Comparison of ENCODE assay signal across 22 mouse cellular contexts in genomic region chr6:29246585-29246984, GRCm38 (mm10). TPM values are rescaled to one million over a fixed set of nuclear protein-coding genes. Genes with fewer than 3 reads are reported as not detected.
DNase-seq lines count a peak whose midpoint lies in the region; ATAC-seq and TF ChIP-seq lines count a peak whose summit lies in the region.
"Had no signal": no experiment of that assay in that cellular context is flagged by ENCODE, and none has a peak within 500 bp of the region (broad histone marks: within the 10 kb centered on the region; RNA-seq: fewer than 3 reads in every experiment).

No protein-coding gene starts in this region.

- H3K4me1 ChIP-seq in brown adipose tissue, adult 24 weeks (ENCODE audit: control insufficient read depth, insufficient read depth, insufficient read length, low read length): peaks cover 8% of the 10 kb centered on the region; the same call in 1 of the 2 replicates
- peaks cover 17% of the 10 kb centered on the region for H3K4me1 ChIP-seq in liver, embryonic 13.5 days (replicated peaks)
- no peaks in the 10 kb centered on the region for H3K4me1 ChIP-seq in stomach, postnatal 0 days (replicated peaks; ENCODE audit: control insufficient read depth, insufficient read depth)
- peaks cover 6% of the 10 kb centered on the region; the same call in 1 of the 2 replicates for H3K4me1 ChIP-seq in hindbrain, embryonic 10.5 days (replicated peaks)
- H3K4me1 ChIP-seq in midbrain, embryonic 15.5 days: no peaks in the 10 kb centered on the region
- H3K4me1 ChIP-seq: forebrain, embryonic 12.5 days; stomach, embryonic 15.5 days had no signal

- ATAC-seq in liver, embryonic 13.5 days (ENCODE audit: low read depth): peak; percentile 35; the same call in 1 of the 2 replicates
- ATAC-seq in stomach, postnatal 0 days (ENCODE audit: low FRiP score, low TSS enrichment): peak; percentile 88
- ATAC-seq in midbrain, embryonic 15.5 days (replicated peaks): no peak
- ATAC-seq: hindbrain, embryonic 16.5 days; midbrain, embryonic 16.5 days had no signal

- 0 out of 2 replicates have a peak overlapping the region, but pooled peaks have one; percentile 0 for H3K27ac ChIP-seq in brown adipose tissue, adult 24 weeks (replicated peaks; ENCODE audit: low read depth, low read length)
- H3K27ac ChIP-seq in liver, embryonic 13.5 days: no peak overlapping the region
- no peak overlapping the region for H3K27ac ChIP-seq in stomach, postnatal 0 days (replicated peaks)
- no peak overlapping the region for H3K27ac ChIP-seq in hindbrain, embryonic 10.5 days
- no peak overlapping the region for H3K27ac ChIP-seq in midbrain, embryonic 15.5 days
- H3K27ac ChIP-seq: forebrain, embryonic 12.5 days; heart, embryonic 10.5 days; layer of hippocampus, adult 2 months; left cerebral cortex, adult 2 months; lung, embryonic 15.5 days; stomach, embryonic 15.5 days had no signal

- no peaks in the 10 kb centered on the region for H3K9me3 ChIP-seq in liver, embryonic 13.5 days (replicated peaks)
- no peaks in the 10 kb centered on the region for H3K9me3 ChIP-seq in stomach, postnatal 0 days (ENCODE audit: control insufficient read depth, low read length)
- H3K9me3 ChIP-seq in hindbrain, embryonic 10.5 days: no peaks in the 10 kb centered on the region
- no peaks in the 10 kb centered on the region for H3K9me3 ChIP-seq in midbrain, embryonic 15.5 days
- H3K9me3 ChIP-seq: forebrain, embryonic 12.5 days; heart, embryonic 10.5 days; lung, embryonic 15.5 days; stomach, embryonic 15.5 days had no signal

- H3K9ac ChIP-seq in liver, embryonic 13.5 days: no peak overlapping the region
- H3K9ac ChIP-seq in stomach, postnatal 0 days (ENCODE audit: low read length): no peak overlapping the region
- no peak overlapping the region for H3K9ac ChIP-seq in midbrain, embryonic 15.5 days
- H3K9ac ChIP-seq: forebrain, embryonic 12.5 days; lung, embryonic 15.5 days; stomach, embryonic 15.5 days had no signal

- no peak overlapping the region for H3K4me2 ChIP-seq in liver, embryonic 13.5 days
- H3K4me2 ChIP-seq in stomach, postnatal 0 days (replicated peaks; ENCODE audit: low read depth): no peak overlapping the region
- no peak overlapping the region for H3K4me2 ChIP-seq in midbrain, embryonic 15.5 days
- H3K4me2 ChIP-seq: forebrain, embryonic 12.5 days; lung, embryonic 15.5 days; stomach, embryonic 15.5 days had no signal

- no peak for TF ChIP-seq EP300 in stomach, postnatal 0 days (optimal IDR thresholded peaks at IDR 0.05)

- H3K4me3 ChIP-seq in brown adipose tissue, adult 24 weeks (ENCODE audit: insufficient read depth, low read depth, low read length): no peak overlapping the region
- H3K4me3 ChIP-seq in liver, embryonic 13.5 days (replicated peaks): no peak overlapping the region
- H3K4me3 ChIP-seq in stomach, postnatal 0 days (ENCODE audit: low read depth, low read length): no peak overlapping the region
- H3K4me3 ChIP-seq in hindbrain, embryonic 10.5 days: no peak overlapping the region
- no peak overlapping the region for H3K4me3 ChIP-seq in midbrain, embryonic 15.5 days
- H3K4me3 ChIP-seq: forebrain, embryonic 12.5 days; heart, embryonic 10.5 days; layer of hippocampus, adult 2 months; left cerebral cortex, adult 2 months; lung, embryonic 15.5 days; stomach, embryonic 15.5 days had no signal

- 44% methylated on average over 5 of the region's 5 CpGs for WGBS in liver, embryonic 13.5 days (ENCODE audit: insufficient replicate concordance)
- 47% methylated on average over 5 of the region's 5 CpGs for WGBS in stomach, postnatal 0 days
- 42% methylated on average over 5 of the region's 5 CpGs for WGBS in hindbrain, embryonic 10.5 days
- 63% methylated on average over 5 of the region's 5 CpGs for WGBS in midbrain, embryonic 15.5 days

- peak; percentile 26 for DNase-seq in urinary bladder, postnatal 14 days (ENCODE audit: low spot score)
- DNase-seq in urinary bladder, adult 2 months (ENCODE audit: low spot score): no peak
- no peak for DNase-seq in liver, embryonic 13.5 days
- DNase-seq in stomach, postnatal 0 days (ENCODE audit: low spot score): peak; percentile 29
- no peak for DNase-seq in hindbrain, embryonic 10.5 days (ENCODE audit: low spot score)
- no peak for DNase-seq in left cerebral cortex, adult 11 months (ENCODE audit: low spot score)
- DNase-seq: adrenal gland, postnatal 25 days; cerebellum, adult 8-10 months; embryo, embryonic 11 days; gastrocnemius, postnatal 14 days; heart, postnatal 10 days; spleen, adult 18-20 months had no signal

- no peak for TF ChIP-seq CTCF in stomach, postnatal 0 days (IDR thresholded peaks at IDR 0.05; ENCODE audit: low read depth)

- H3K36me3 ChIP-seq in liver, embryonic 13.5 days: no peaks in the 10 kb centered on the region
- no peaks in the 10 kb centered on the region for H3K36me3 ChIP-seq in stomach, postnatal 0 days (ENCODE audit: control insufficient read depth, insufficient read depth, low read length)
- H3K36me3 ChIP-seq in hindbrain, embryonic 10.5 days: no peaks in the 10 kb centered on the region
- no peaks in the 10 kb centered on the region for H3K36me3 ChIP-seq in midbrain, embryonic 15.5 days (replicated peaks)
- H3K36me3 ChIP-seq: forebrain, embryonic 12.5 days; heart, embryonic 10.5 days; lung, embryonic 15.5 days; stomach, embryonic 15.5 days had no signal

- H3K27me3 ChIP-seq in liver, embryonic 13.5 days: no peaks in the 10 kb centered on the region
- H3K27me3 ChIP-seq in stomach, postnatal 0 days (ENCODE audit: control insufficient read depth, insufficient read depth, low read length): no peaks in the 10 kb centered on the region
- H3K27me3 ChIP-seq in hindbrain, embryonic 10.5 days (ENCODE audit: insufficient read depth, poor library complexity, severe bottlenecking): no peaks in the 10 kb centered on the region
- H3K27me3 ChIP-seq in midbrain, embryonic 15.5 days (replicated peaks): no peaks in the 10 kb centered on the region
- H3K27me3 ChIP-seq: forebrain, embryonic 12.5 days; lung, embryonic 15.5 days; stomach, embryonic 15.5 days had no signal

RNA-seq across cellular contexts. Expression of gene Hilpda, which starts 25.7 kb away (rescaled TPM):
- polyA plus RNA-seq in urinary bladder, adult 2 months (2012; rRNA removed): 39.8 and 70.3 TPM in 2 replicates
- polyA plus RNA-seq in brown adipose tissue, adult 24 weeks (2012; ENCODE audit: insufficient read depth, insufficient read length, missing spikeins): 9.2 and 22.3 TPM in 2 replicates
- polyA plus RNA-seq in liver, embryonic 13.5 days (2015; fragmentation: Nextera tagmentation; extraction: Ambion mirVana): 17.0 and 18.6 TPM in 2 replicates
- 29.8 and 34.1 TPM in 2 replicates for polyA plus RNA-seq in stomach, postnatal 0 days (2015; fragmentation: Nextera tagmentation; extraction: Ambion mirVana)
- 35.9 and 38.0 TPM in 2 replicates for polyA plus RNA-seq in hindbrain, embryonic 10.5 days (2016; fragmentation: Nextera tagmentation; extraction: Ambion mirVana)
- polyA plus RNA-seq in midbrain, embryonic 15.5 days (2015; fragmentation: Nextera tagmentation; extraction: Ambion mirVana): 35.8 and 36.2 TPM in 2 replicates

RNA-seq across cellular contexts. Expression of gene Impdh1, which starts 30.4 kb away (rescaled TPM):
- polyA plus RNA-seq in urinary bladder, adult 2 months (2012; rRNA removed): 29.6 and 33.9 TPM in 2 replicates
- 68.7 and 105 TPM in 2 replicates for polyA plus RNA-seq in brown adipose tissue, adult 24 weeks (2012; ENCODE audit: insufficient read depth, insufficient read length, missing spikeins)
- polyA plus RNA-seq in liver, embryonic 13.5 days (2015; fragmentation: Nextera tagmentation; extraction: Ambion mirVana): 9.5 and 10.0 TPM in 2 replicates
- 26.9 and 28.0 TPM in 2 replicates for polyA plus RNA-seq in stomach, postnatal 0 days (2015; fragmentation: Nextera tagmentation; extraction: Ambion mirVana)
- 40.5 and 48.4 TPM in 2 replicates for polyA plus RNA-seq in hindbrain, embryonic 10.5 days (2016; fragmentation: Nextera tagmentation; extraction: Ambion mirVana)
- polyA plus RNA-seq in midbrain, embryonic 15.5 days (2015; fragmentation: Nextera tagmentation; extraction: Ambion mirVana): 59.3 and 63.4 TPM in 2 replicates

RNA-seq across cellular contexts. Expression of gene Fam71f2, which starts 32.8 kb away (rescaled TPM):
- 1.1 and 1.9 TPM in 2 replicates for polyA plus RNA-seq in urinary bladder, adult 2 months (2012; rRNA removed)
- polyA plus RNA-seq in brown adipose tissue, adult 24 weeks (2012; ENCODE audit: insufficient read depth, insufficient read length, missing spikeins): not detected in 2 replicates
- polyA plus RNA-seq in liver, embryonic 13.5 days (2015; fragmentation: Nextera tagmentation; extraction: Ambion mirVana): 0.10 and 0.12 TPM in 2 replicates
- polyA plus RNA-seq in stomach, postnatal 0 days (2015; fragmentation: Nextera tagmentation; extraction: Ambion mirVana): 0.11 TPM in 1 of 2 replicates, not detected in the other
- polyA plus RNA-seq in hindbrain, embryonic 10.5 days (2016; fragmentation: Nextera tagmentation; extraction: Ambion mirVana): 0.39 and 0.66 TPM in 2 replicates
- 0.40 and 0.86 TPM in 2 replicates for polyA plus RNA-seq in midbrain, embryonic 15.5 days (2015; fragmentation: Nextera tagmentation; extraction: Ambion mirVana)

Comparison
In these comparisons a context has a peak if more than half of its experiments do, and no peak if none do; other contexts are left out.
1. DNase-seq: peak in urinary bladder, postnatal 14 days (single experiment) and stomach, postnatal 0 days (single experiment); none in urinary bladder, adult 2 months (single experiment), liver, embryonic 13.5 days (single experiment), hindbrain, embryonic 10.5 days (single experiment) and left cerebral cortex, adult 11 months (single experiment).